Mouse (Mus musculus) intestine, postnatal 0 days (tissue): Measurements from ENCODE around the gene Ncor2. TPM values are rescaled to one million over a fixed set of nuclear protein-coding genes. Genes with fewer than 3 reads are reported as not detected.

ENCODE experiments used
- ATAC-seq: fragments of 200-750 bp; cut with Nextera tagmentation; 2 replicates; pipeline ENCODE4 v1.8.0; 2017; ENCODE audit warnings: mild to moderate bottlenecking, moderate TSS enrichment, moderate library complexity
- H3K27ac ChIP-seq: fragments of 300-500 bp; sonication (generic); 2 replicates; pipeline ENCODE4 v1.5.1; 2014; ENCODE audit warnings: mild to moderate bottlenecking, low read depth, low read length, moderate library complexity
- H3K27me3 ChIP-seq: fragments of 300-500 bp; sonication (generic); replicated peaks from 2 replicates; pipeline ENCODE4 v1.6.1; 2014; ENCODE audit warnings: low read length, mixed read lengths; ENCODE audit not compliant: control insufficient read depth, insufficient read depth
- H3K36me3 ChIP-seq: fragments of 300-500 bp; sonication (generic); 2 replicates; pipeline ENCODE4 v1.6.1; 2014; ENCODE audit warnings: mild to moderate bottlenecking, moderate library complexity; ENCODE audit not compliant: control insufficient read depth, insufficient read depth
- H3K4me1 ChIP-seq: fragments of 300-500 bp; sonication (generic); replicated peaks from 2 replicates; pipeline ENCODE4 v1.6.1; 2014; ENCODE audit warnings: antibody characterized with exemption, low read length, mixed read lengths; ENCODE audit not compliant: control insufficient read depth, insufficient read depth
- H3K4me2 ChIP-seq: fragments of 300-500 bp; sonication (generic); replicated peaks from 2 replicates; pipeline ENCODE4 v1.6.1; 2014; ENCODE audit warnings: low read depth, mild to moderate bottlenecking, moderate library complexity
- H3K4me3 ChIP-seq: fragments of 300-500 bp; sonication (generic); 2 replicates; pipeline ENCODE4 v1.5.1; 2014; ENCODE audit warnings: low read depth, low read length
- H3K9ac ChIP-seq: fragments of 300-500 bp; sonication (generic); 2 replicates; pipeline ENCODE4 v1.6.1; 2014; ENCODE audit warnings: mild to moderate bottlenecking, low read depth, low read length
- H3K9me3 ChIP-seq: fragments of 300-500 bp; sonication (generic); 2 replicates; pipeline ENCODE4 v1.6.1; 2016; ENCODE audit warnings: mixed run types; ENCODE audit not compliant: control insufficient read depth
- CTCF ChIP-seq: sonication (generic); IDR thresholded peaks from 2 replicates; pipeline ENCODE4 v1.5.1; 2016; ENCODE audit warnings: low read depth, mild to moderate bottlenecking, control low read depth, antibody characterized with exemption, moderate library complexity
- WGBS: fragments of 180-500 bp; shearing (Covaris S2); extraction: QIAGEN DNeasy Blood & Tissue Kit; methylation state at CpG from one replicate; pipeline ENCODE4 v1.1.7; 2014; 5-methylcytosine and 5-hydroxymethylcytosine counted together
- polyA plus RNA-seq: library from polyadenylated mRNA; unstranded; fragments of >200 nt; fragmentation: Nextera tagmentation; extraction: Ambion mirVana; gene quantifications from 2 replicates; pipeline ENCODE4 v1.2.1, GENCODE M21; 2015

The Ncor2 gene
- polyA plus RNA-seq, 1 experiment from 2014 or later: 7.1 TPM

GRCm38 (mm10) chr5:125178171-125179006 is 630 bp downstream of the Ncor2 start:
- ATAC-seq: peak; percentile 61
- Histone ChIP-seq H3K36me3 (no peaks in the 10 kb centered on the region), H3K4me3 (peak overlapping the region; percentile 73), H3K9me3 (no peaks in the 10 kb centered on the region), H3K4me2 (peak overlapping the region; percentile 98), H3K4me1 (no peaks in the 10 kb centered on the region), H3K9ac (peak overlapping the region; percentile 73), H3K27me3 (no peaks in the 10 kb centered on the region), H3K27ac (peak overlapping the region; percentile 77)
- TF ChIP-seq CTCF: peak; percentile 12; the same call in 1 of the 2 replicates
- under 1% methylated on average over 60 of the region's 60 CpGs for WGBS

- Histone ChIP-seq H3K4me1 (no peaks in the 10 kb centered on the region), H3K4me2 (peak overlapping the region; percentile 98), H3K9ac (peak overlapping the region; percentile 73), H3K9me3 (no peaks in the 10 kb centered on the region), H3K4me3 (peak overlapping the region; percentile 73), H3K36me3 (no peaks in the 10 kb centered on the region), H3K27me3 (no peaks in the 10 kb centered on the region), H3K27ac (peak overlapping the region; percentile 77)
- 2% methylated on average over 43 of the region's 44 CpGs for WGBS
- ATAC-seq: no peak
- peak; percentile 63 for TF ChIP-seq CTCF
These were observed 1.4 kb downstream of the Ncor2 start for GRCm38 (mm10) chr5:125177481-125178134.

- no peak for ATAC-seq
These were observed 2.2 kb downstream of the Ncor2 start for GRCm38 (mm10) chr5:125176864-125177263.

GRCm38 (mm10) chr5:125176370-125176766 is 2.7 kb downstream of the Ncor2 start:
- H3K4me1 ChIP-seq: no peaks in the 10 kb centered on the region
- H3K27ac ChIP-seq: no peak overlapping the region
- no peak overlapping the region for H3K9ac ChIP-seq
- H3K27me3 ChIP-seq: no peaks in the 10 kb centered on the region
- WGBS: 45% methylated on average over 5 of the region's 5 CpGs
- H3K36me3 ChIP-seq: no peaks in the 10 kb centered on the region
- H3K4me3 ChIP-seq: no peak overlapping the region
- H3K9me3 ChIP-seq: no peaks in the 10 kb centered on the region
- no peak overlapping the region for H3K4me2 ChIP-seq
- no peak for ATAC-seq
- no peak for TF ChIP-seq CTCF

More at GRCm38 (mm10) chr5:125176864-125177263, 2.2 kb downstream of the Ncor2 start:
- TF ChIP-seq CTCF: no peak
- H3K36me3 ChIP-seq: no peaks in the 10 kb centered on the region
- H3K4me1 ChIP-seq: no peaks in the 10 kb centered on the region
- WGBS: 37% methylated on average over 12 of the region's 12 CpGs
- peak overlapping the region; percentile 73 for H3K4me3 ChIP-seq
- H3K27ac ChIP-seq: no peak overlapping the region
- no peaks in the 10 kb centered on the region for H3K27me3 ChIP-seq
- H3K4me2 ChIP-seq: peak overlapping the region; percentile 98
- no peak overlapping the region for H3K9ac ChIP-seq
- H3K9me3 ChIP-seq: no peaks in the 10 kb centered on the region

GRCm38 (mm10) chr5:125175673-125176369 is 3.2 kb downstream of the Ncor2 start:
- H3K27ac ChIP-seq: no peak overlapping the region
- H3K9ac ChIP-seq: no peak overlapping the region
- H3K4me2 ChIP-seq: no peak overlapping the region

More at GRCm38 (mm10) chr5:125175673-125176369, 3.2 kb downstream of the Ncor2 start:
- H3K36me3 ChIP-seq: no peaks in the 10 kb centered on the region
- no peaks in the 10 kb centered on the region for H3K27me3 ChIP-seq
- ATAC-seq: no peak
- WGBS: 71% methylated on average over 9 of the region's 9 CpGs
- H3K4me3 ChIP-seq: no peak overlapping the region
- TF ChIP-seq CTCF: no peak
- no peaks in the 10 kb centered on the region for H3K9me3 ChIP-seq
- H3K4me1 ChIP-seq: no peaks in the 10 kb centered on the region
